Mouse (Mus musculus) neutrophil, adult 5-6 weeks (primary cell): ENCODE results near the gene Scfd1. TPM values are rescaled to one million over a fixed set of nuclear protein-coding genes. Genes with fewer than 3 reads are reported as not detected.
A peak's percentile ranks its signal among the peaks of the same experiment; 100 is the strongest.

Source experiments
- ATAC-seq: fragments of 151-379, 151-347 bp; 2 replicates; pipeline ENCODE4 v1.8.0; 2017; ENCODE audit warnings: mild to moderate bottlenecking, moderate TSS enrichment; ENCODE audit not compliant: insufficient number of reproducible peaks, poor library complexity, low FRiP score, severe bottlenecking; ENCODE audit errors: extremely low read depth
- total RNA-seq: library from RNA; stranded (forward); fragments of 200-1000 nt; gene quantifications from 2 replicates; pipeline ENCODE4 v1.2.3, GENCODE M21; 2017

Scfd1 gene
- total RNA-seq, result 82.3 and 83.8 TPM in 2 replicates

GRCm38 (mm10) chr12:51377003-51377887, at the start of gene Scfd1:
Gene Scfd1 (plus strand): TSS chr12:51377510.
- peak; percentile 99 for ATAC-seq

GRCm38 (mm10) chr12:51337014-51337413, 40.3 kb upstream of the Scfd1 start:
- no peak for ATAC-seq

DNA sequence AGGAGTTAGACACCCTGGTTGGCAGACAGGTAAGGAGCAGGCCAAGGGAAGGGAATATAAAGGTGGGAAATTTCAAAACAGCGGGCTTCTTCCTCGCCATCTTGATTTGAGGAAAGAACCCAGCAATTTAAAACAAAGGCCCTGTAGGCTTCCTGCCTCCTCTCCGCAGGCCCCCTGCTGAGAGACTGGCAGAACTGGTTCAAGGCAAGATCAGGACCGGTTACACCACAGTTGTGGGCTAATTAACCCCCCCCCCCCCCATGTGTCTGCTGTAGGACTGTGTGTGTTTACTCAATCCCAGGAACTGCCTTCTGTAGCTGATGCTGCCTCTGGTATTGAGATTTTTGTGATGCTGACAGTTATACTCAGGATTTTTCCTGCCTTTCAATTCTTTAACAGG, 31.2 kb upstream of the Scfd1 start:
- ATAC-seq, result no peak

- ATAC-seq, result peak; percentile 98
Observed at GRCm38 (mm10) chr12:51347988-51348697, 29.2 kb upstream of the Scfd1 start, which contains the start of gene G2e3. Gene G2e3 (plus strand): TSS chr12:51348061.

DNA sequence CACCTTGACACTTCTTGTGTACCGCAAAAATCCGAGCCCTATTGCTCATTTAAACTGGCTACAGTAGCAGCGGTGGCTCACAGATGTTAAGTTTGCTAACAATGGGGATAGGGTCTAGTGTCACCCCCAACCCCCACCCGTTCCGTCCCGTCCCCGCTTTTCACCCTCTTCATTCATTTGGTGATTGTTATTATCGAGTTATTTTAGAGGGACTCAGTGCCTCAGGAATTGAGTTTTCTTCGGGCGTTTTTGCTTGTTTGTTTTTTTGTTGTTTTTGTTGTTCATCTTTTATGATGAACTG, 28.7 kb upstream of the Scfd1 start:
- no peak for ATAC-seq

DNA sequence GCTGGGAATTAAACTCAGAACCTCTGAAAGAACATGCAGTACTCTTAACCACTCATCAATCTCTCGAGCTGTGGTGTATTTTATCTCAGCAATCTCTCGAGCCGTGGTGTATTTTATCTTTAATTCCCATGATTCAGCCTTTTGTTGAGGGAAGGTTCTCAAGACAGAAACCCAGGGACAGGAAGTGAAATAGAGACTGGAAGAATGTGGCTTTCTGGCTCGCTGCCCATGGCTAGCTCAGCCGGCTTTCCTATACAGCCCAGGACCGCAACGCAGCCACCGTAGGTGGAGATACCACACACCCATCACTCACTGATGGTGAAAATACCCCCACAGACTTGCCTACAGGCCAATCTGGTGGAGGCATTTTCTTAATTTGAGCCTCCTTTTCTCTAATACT, 22.0 kb upstream of the Scfd1 start:
- ATAC-seq, result no peak

DNA sequence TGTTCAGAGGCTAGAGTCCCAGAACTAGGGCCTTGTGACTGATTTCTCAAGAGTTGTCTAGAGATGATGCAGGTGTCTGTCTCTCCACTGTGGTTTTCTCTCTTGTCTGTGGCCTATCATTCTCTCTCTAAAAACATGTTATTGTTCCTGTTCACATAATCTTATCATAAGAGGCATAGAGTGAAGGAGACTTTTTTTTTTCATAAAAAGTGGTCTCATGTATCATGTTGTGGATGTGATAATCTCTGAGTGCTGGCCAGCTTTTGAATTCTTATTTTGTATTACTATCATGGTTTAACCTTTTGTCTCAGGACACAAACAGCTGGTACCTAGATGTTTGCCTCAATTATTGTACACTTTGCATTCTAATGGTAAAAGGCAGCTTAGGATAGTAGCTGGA, 16.0 kb upstream of the Scfd1 start:
- ATAC-seq, result no peak

- no peak for ATAC-seq
Observed at GRCm38 (mm10) chr12:51362898-51363297, 14.4 kb upstream of the Scfd1 start.

- no peak for ATAC-seq
Observed at GRCm38 (mm10) chr12:51368504-51368903, 8.8 kb upstream of the Scfd1 start.

GRCm38 (mm10) chr12:51377888-51378190, 529 bp downstream of the Scfd1 start:
- no peak for ATAC-seq

DNA sequence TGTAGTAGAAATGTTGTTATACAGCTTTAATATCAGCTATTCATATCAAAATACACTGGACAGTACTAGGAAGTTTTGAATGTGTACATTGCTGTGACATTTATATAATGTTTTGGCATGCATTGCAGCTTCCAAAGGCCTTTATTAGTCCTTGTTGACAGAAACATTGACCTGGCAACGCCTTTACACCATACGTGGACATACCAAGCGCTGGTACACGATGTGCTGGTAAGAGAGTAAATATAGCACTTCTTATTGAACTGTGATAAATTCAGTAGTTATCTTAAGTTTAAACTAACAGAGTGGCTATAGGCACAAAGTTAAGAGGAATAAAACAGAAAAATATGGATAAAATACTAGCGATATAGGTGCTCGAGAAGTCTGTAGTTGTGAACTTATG, 22.6 kb downstream of the Scfd1 start:
- ATAC-seq, result no peak

DNA sequence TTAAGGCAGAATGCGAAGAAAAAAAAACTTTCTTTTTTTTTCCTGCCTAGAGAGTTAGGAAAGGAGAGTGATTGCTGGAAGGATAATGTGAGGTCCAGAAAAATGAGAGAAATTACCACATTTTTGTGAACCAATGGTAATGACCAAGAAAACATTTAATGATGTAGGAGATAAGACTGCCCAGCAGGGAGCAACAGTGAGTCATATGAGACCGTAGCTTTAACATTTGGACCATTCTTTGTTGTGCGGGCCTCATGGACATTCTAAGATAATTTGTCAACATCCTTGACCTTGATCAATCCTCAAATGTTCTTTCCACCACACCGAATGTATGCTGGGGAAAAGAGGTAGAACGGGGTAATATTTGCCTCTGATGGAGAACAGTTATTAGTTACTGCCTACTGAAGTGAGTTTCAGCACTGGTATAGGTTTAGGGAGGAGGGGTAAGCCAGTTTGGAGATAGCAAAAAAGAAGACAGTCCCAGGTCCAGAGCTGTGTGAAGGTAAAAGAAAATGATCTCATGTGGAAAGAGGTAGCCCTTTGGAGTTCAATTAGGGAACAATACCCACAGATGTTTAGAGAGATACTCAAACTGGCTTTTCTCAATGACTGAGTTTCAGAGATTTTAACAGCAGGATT, 24.9 kb downstream of the Scfd1 start:
- ATAC-seq, result no peak

DNA sequence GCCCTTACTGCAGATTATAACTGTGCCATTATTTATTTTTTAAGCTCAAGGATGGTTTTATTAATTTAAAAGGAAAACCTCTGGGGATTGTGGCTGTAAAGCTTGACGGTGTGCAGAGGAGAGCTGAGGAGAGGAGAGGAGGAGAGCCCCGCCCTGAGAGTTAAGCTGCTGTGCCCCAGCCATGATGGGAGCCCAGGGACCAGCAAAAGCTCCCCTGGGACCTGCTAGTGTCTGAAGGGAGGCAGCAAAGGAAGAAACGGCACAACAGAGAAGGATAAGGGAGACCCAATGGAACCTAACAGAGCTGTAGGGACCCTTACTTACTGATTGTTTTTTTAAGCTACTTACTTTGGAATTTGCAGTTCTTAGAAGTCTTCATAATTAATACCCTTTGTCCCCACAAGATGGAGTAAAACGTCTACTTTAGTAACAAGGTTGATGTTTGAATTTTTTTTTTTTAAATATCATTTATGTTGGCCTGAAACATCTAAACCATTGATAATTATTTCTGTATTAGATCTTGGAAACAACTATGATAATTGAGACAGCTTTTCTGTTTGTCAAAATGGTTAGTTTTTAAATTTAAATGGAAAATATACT, 26.8 kb downstream of the Scfd1 start:
- no peak for ATAC-seq

GRCm38 (mm10) chr12:51411362-51411761, 34.1 kb downstream of the Scfd1 start:
- ATAC-seq, result no peak

- ATAC-seq, result no peak
Observed at GRCm38 (mm10) chr12:51437541-51437940, 60.2 kb downstream of the Scfd1 start.

DNA sequence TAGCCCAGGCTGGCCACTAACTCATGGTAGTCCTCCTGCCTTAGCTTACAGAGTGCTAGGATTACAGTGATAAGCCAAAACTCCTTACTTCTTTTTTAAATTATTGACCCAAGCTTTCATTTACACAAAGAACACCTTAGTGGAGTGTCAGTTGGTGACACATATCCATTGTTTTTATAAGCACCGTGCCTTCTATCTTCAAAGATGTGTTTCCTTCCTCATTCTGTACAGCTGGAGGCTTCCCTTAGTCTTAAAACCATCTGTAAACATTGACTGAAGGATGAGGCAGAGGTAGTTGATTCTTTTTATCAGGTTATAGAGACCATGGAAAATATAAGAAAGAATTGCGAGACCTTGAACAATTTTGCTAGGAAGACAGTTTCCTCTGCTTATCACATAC, 61.0 kb downstream of the Scfd1 start:
- ATAC-seq, result no peak

DNA sequence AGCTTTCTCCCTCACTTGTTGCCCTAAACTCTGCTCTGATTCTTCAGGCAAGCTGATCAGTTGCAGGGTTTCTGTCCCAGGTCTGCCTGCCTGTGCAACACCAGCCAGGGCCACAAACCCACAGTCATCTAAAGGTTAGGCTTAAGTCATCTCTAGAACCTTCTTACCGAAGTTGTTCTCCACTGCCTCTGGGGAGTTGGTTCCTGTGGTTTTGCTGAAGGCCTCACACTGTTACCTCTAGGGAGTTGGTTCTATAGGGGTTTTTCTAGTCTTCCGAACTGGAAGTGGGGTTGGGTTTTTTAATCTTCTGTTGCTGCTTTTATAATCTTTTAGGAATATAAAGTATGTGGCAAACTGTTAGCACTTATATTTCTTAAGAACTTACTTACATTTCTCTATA, 72.0 kb downstream of the Scfd1 start:
- ATAC-seq, result no peak

DNA sequence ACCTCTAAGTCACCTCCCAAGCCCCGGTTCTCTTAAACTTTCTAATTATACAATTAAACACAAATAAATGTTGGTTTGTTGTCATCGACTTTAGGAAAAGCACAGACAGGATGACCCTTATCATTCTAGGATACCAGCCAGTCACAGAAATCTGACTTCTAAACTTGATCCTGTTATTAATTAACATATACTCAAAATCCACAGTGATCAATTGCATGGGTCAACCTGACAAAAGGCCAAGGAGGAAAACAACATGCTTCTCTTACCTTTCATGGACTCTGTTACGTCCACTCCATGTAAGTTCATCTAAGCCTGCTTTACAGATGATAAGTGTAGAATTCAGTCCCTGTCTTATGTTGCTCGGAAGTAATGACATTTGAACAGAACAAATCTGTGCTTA, 93.6 kb downstream of the Scfd1 start:
- no peak for ATAC-seq

GRCm38 (mm10) chr12:51481246-51481645, 103.9 kb downstream of the Scfd1 start:
- ATAC-seq, result no peak

GRCm38 (mm10) chr12:51492040-51492439, 114.7 kb downstream of the Scfd1 start:
- ATAC-seq, result no peak
